Mouse (Mus musculus): ENCODE measurements at regions not wholly inside any gene's neighbourhood (a gene's known extent, or its start where the extent isn't known, plus 50 kb on each side); places are given as distances from the start of the nearest gene placed in this dataset.

- no peak for TF ChIP-seq EP300 (optimal IDR thresholded peaks at IDR 0.05)
- no peak for TF ChIP-seq CTCF (IDR thresholded peaks at IDR 0.05; ENCODE audit: low read depth)
Observed at GRCm38 (mm10) chr14:36316418-36317111, 221.8 kb downstream of the 4930474N05Rik start.
